Mouse (Mus musculus): ENCODE data around the gene Klk15.

DNA sequence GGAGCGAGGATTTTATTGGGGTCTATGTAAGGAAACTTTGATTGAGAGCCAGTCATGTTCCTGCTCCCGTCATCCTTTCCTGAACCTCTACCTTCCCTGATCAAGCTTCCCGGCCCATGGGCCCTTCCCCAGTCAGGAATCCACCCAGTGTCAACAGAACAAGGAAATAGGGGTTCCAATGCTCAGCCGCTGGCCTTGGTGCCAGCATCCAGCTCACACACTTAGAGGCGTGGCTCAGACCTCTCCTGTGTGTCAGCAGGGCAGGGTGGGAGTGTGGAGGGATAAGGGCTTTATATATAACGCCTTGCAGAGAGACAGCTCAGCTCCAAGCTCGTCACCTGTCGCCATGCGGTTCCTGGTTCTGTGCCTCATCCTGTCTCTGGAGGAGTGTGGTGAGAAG lies 18.7 kb upstream of the Klk15 start:
- no peak for TF ChIP-seq CTCF (IDR thresholded peaks at IDR 0.05; ENCODE audit: control insufficient read depth, insufficient read depth, low read length)
- TF ChIP-seq POLR2A (IDR thresholded peaks at IDR 0.05; ENCODE audit: borderline replicate concordance, control insufficient read depth, low read depth, low read length) = no peak

Measured in bone marrow, adult 2 months (tissue).